ENCODE assay signal across 12 mouse cellular contexts in the genomic region with DNA sequence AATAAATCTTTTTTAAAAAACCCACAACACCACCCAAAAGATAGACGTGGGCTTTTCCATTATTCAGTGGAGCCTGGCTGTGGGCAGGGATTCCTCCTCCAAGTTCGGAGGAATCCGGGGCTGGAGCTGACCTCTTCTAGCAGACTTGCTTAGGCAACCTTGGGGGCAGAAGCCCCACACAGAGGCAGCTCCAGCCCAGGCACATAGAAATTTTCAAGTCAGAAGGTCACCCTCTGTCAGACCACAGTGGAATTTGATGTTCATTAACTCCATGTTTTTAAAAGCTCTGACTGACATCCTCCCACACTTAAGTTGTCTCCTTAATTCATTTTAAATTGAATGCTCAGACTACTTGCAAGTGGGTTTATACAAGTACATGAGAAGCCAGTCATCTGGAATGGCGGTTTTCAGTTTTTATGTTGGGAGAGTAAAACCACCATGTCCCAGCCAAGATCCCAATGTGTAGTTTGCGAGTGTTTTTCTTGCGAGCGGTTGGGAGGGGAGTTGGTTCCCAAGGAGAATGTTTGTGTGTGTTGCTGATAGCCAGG.
"Had no signal": no experiment of that assay in that cellular context is flagged by ENCODE, and none has a peak within 500 bp of the region (broad histone marks: within the 10 kb centered on the region; RNA-seq: fewer than 3 reads in every experiment).

No protein-coding gene starts in this region.

- H3K4me1 ChIP-seq: intestine, embryonic 15.5 days; limb, embryonic 10.5 days; stomach, embryonic 15.5 days had no signal

- DNase-seq: lung, adult 2 months; lung, postnatal 36 days; right cerebral cortex, postnatal 14 days; thymus, adult 2 months; thymus, postnatal 25 days had no signal

- ATAC-seq: intestine, embryonic 15.5 days; lung, postnatal 0 days; midbrain, embryonic 13.5 days had no signal

- H3K9me3 ChIP-seq: intestine, embryonic 15.5 days; limb, embryonic 10.5 days; midbrain, embryonic 13.5 days; stomach, embryonic 15.5 days had no signal

- H3K4me3 ChIP-seq: intestine, embryonic 15.5 days; left cerebral cortex, adult 2 months; limb, embryonic 10.5 days; midbrain, embryonic 13.5 days; stomach, embryonic 15.5 days had no signal

- H3K9ac ChIP-seq: intestine, embryonic 15.5 days; liver, embryonic 14.5 days; midbrain, embryonic 13.5 days; stomach, embryonic 15.5 days had no signal

- H3K4me2 ChIP-seq: intestine, embryonic 15.5 days; midbrain, embryonic 13.5 days; stomach, embryonic 15.5 days had no signal

- H3K27ac ChIP-seq: intestine, embryonic 15.5 days; left cerebral cortex, adult 2 months; limb, embryonic 10.5 days; liver, embryonic 14.5 days; midbrain, embryonic 13.5 days; stomach, embryonic 15.5 days had no signal

- H3K27me3 ChIP-seq: intestine, embryonic 15.5 days; midbrain, embryonic 13.5 days; stomach, embryonic 15.5 days had no signal

- H3K36me3 ChIP-seq: intestine, embryonic 15.5 days; limb, embryonic 10.5 days; midbrain, embryonic 13.5 days; stomach, embryonic 15.5 days had no signal
